Mouse (Mus musculus): ENCODE results near the gene Troap. TPM values are rescaled to one million over a fixed set of nuclear protein-coding genes. Genes with fewer than 3 reads are reported as not detected.
"Not testable (repeated sequence)": the region's sequence is repeated elsewhere in the genome, so short reads cannot be mapped to it uniquely, and the experiment has no call there.

Gene Troap
- polyA plus RNA-seq, 1 experiment from 2014 or later: 29.2 TPM

DNA sequence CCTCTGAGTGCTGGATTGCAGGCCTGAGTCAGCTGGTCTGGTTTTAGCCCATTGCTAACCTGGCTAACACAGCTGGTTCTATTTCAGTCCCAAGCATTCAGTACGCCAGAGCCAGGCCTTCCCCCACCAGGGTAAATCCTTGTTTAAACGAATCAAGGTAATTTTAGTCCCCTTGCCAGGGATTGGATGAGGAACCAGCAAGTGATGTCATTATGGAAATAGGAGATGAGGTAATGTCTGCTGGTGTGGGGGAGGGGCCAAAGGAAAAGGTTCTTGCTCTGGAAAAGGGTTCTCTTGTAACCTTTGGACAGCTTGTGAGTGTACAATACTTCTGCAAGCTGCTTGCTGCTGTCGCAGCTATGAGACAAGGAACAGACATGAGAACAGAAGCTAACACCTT is 29.5 kb upstream of the Troap start:
- H3K4me3 ChIP-seq (replicated peaks): no peak overlapping the region
- no peak overlapping the region; the same call in 1 of the 2 replicates for H3K27ac ChIP-seq
- 34% methylated on average over 3 of the region's 3 CpGs for WGBS
- H3K9ac ChIP-seq: no peak overlapping the region
- H3K4me1 ChIP-seq: 0 out of 2 replicates have a peak, but pooled peaks cover 4% of the 10 kb centered on the region
- H3K27me3 ChIP-seq (replicated peaks): no peaks in the 10 kb centered on the region
- H3K36me3 ChIP-seq: no peaks in the 10 kb centered on the region
- H3K9me3 ChIP-seq: no peaks in the 10 kb centered on the region
- no peak overlapping the region for H3K4me2 ChIP-seq
- ATAC-seq (ENCODE audit: insufficient read depth, low FRiP score, low read depth): peak; percentile 16; the same call in 1 of the 2 replicates

DNA sequence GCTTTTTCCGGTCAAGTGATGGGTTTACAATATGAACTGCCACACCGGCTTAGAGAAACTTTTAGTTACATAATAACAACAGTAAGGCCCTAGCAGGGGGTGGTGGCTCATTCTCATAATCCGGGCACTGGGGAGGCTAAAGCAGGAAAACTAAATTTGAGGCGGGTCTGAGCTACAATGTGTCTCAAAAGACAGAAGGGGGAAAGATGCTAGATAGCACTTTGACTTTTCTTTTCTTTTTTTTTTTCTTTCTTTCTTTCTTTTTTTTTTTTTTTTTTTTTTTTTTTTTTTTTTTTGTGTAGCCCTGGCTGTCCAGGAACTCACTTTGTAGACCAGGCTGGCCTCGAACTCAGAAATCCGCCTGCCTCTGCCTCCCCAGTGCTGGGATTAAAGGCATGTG is 28.6 kb upstream of the Troap start:
- H3K9ac ChIP-seq; H3K27ac ChIP-seq; H3K4me2 ChIP-seq; H3K36me3 ChIP-seq; H3K27me3 ChIP-seq (replicated peaks); H3K9me3 ChIP-seq; H3K4me1 ChIP-seq; ATAC-seq (ENCODE audit: insufficient read depth, low FRiP score, low read depth); H3K4me3 ChIP-seq (replicated peaks): not testable (repeated sequence)
- WGBS: 83% methylated on average over 6 of the region's 6 CpGs

DNA sequence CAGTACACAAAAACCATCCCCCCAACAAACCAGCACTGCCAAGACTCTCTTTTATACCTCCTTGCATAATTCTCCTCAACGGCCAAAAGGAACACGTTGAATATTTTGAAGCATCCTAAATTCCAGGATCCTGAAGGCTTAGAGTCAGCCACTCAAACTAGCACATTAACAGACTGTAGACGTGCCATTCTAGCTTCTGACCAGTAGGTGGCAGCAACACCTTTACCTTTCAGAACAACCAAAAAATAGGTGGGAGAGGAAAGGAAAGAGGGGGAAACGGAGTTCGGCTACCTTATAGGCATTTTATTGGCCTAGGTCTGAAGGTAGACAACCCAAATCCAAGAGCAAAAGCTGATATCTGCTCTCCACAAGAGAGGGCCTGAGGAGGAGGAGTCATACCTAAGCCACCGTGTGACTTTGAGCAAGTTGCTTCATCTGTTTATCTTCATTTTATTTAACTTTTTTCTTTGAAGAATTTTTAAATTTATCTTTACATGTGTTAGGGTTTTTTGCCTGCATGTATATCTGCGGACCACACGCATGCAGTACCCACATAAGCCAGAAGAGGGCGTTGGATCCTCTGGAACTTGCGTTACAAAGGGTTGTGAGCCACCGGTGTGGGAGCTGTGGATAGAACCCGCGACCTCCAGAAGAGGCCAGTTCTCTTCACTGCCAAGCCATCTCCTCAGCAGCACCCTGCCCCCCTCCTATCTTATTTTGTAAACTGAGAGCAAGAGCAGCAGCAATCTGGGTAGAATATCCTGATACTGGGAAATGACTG is 24.7 kb upstream of the Troap start:
- no peak for ATAC-seq (ENCODE audit: insufficient read depth, low FRiP score, low read depth)
- no peak overlapping the region for H3K4me2 ChIP-seq
- no peaks in the 10 kb centered on the region for H3K9me3 ChIP-seq
- WGBS: 32% methylated on average over 13 of the region's 13 CpGs
- H3K9ac ChIP-seq: no peak overlapping the region
- no peaks in the 10 kb centered on the region for H3K36me3 ChIP-seq
- H3K4me3 ChIP-seq (replicated peaks): no peak overlapping the region
- no peak overlapping the region for H3K27ac ChIP-seq
- H3K27me3 ChIP-seq (replicated peaks): peaks cover 15% of the 10 kb centered on the region
- H3K4me1 ChIP-seq: 0 out of 2 replicates have a peak, but pooled peaks cover 3% of the 10 kb centered on the region

DNA sequence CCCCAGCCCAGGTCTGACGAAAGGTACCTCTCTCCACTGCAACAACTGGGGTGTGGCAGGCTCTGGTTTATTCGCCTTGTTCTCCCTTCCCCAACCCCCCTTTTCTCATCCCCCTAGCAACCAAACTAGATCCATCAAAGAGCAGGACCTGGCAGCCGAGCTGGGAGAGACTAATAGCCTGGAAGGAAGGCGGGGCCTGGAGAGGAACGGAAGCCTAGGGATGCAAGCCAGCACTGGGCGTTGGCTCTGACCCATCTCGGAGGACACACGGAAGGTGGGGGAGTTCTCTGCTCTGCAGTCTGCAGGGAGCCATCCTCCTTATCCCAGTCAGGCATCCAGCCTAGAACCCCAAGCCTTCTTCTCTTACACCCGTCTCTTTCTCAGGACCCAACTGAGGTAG is 21.0 kb upstream of the Troap start:
- Histone ChIP-seq H3K36me3 (no peaks in the 10 kb centered on the region), H3K9ac (no peak overlapping the region), H3K27ac (no peak overlapping the region), H3K4me3 (replicated peaks) (no peak overlapping the region), H3K4me1 (peaks cover 16% of the 10 kb centered on the region), H3K9me3 (no peaks in the 10 kb centered on the region), H3K27me3 (replicated peaks) (peaks cover 50% of the 10 kb centered on the region), H3K4me2 (no peak overlapping the region)
- ATAC-seq (ENCODE audit: insufficient read depth, low FRiP score, low read depth): no peak
- WGBS: 10% methylated on average over 9 of the region's 9 CpGs

DNA sequence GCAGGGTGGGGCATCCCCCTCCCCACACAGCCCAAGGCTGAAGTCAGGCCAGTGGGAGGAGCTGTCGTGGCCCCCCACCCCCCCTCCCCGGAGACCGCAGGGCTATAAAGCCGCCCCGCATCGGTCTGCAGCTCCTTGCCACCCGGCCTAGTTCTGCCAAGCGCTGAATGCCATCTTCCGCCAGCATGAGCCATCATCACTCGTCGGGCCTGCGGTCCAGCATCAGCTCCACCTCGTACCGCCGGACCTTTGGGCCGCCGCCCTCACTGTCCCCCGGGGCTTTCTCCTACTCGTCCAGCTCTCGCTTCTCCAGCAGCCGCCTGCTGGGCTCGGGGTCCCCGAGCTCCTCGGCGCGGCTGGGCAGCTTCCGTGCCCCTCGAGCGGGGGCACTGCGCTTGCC is 19.3 kb upstream of the Troap start, which contains the start of gene Prph:
Prph (plus strand) TSS at position 135 of the 400 bp plus-strand sequence.
- no peak for ATAC-seq (ENCODE audit: insufficient read depth, low FRiP score, low read depth)

DNA sequence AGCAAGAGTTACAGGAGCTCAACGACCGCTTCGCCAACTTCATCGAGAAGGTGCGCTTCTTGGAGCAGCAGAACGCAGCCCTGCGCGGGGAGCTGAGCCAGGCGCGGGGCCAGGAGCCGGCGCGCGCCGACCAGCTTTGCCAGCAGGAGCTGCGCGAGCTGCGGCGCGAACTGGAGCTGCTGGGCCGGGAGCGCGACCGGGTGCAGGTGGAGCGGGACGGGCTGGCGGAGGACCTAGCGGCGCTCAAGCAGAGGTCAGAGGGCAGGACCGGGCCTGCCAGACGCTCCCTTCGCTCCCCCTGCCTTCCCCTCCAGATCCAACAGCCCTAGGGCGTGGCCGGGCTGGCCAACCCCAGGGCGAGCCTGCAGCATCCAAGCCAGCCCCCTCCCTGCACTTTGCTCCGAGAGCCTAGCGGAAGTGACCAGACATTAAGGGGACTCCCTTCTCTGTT is 18.8 kb upstream of the Troap start:
- Histone ChIP-seq H3K9me3 (no peaks in the 10 kb centered on the region), H3K4me2 (peak overlapping the region; percentile 79), H3K4me1 (peaks cover 16% of the 10 kb centered on the region), H3K27ac (no peak overlapping the region), H3K27me3 (replicated peaks) (peaks cover 58% of the 10 kb centered on the region), H3K9ac (no peak overlapping the region), H3K36me3 (no peaks in the 10 kb centered on the region), H3K4me3 (replicated peaks) (peak overlapping the region; percentile 36)
- under 1% methylated on average over 37 of the region's 37 CpGs for WGBS
- ATAC-seq (ENCODE audit: insufficient read depth, low FRiP score, low read depth): no peak; the same call in 1 of the 2 replicates

More for the DNA sequence above, 19.3 kb upstream of the Troap start, which contains the start of gene Prph:
- no peak within 1 kb of the TSS for H3K9ac ChIP-seq
- WGBS: 3% methylated on average over 24 of the region's 30 CpGs
- no peaks in the 10 kb centered on the region for H3K36me3 ChIP-seq
- peak within 1 kb of the TSS; percentile 79 for H3K4me2 ChIP-seq
- H3K9me3 ChIP-seq: no peaks in the 10 kb centered on the region
- H3K4me1 ChIP-seq: peaks cover 16% of the 10 kb centered on the region
- H3K27ac ChIP-seq: no peak within 1 kb of the TSS
- peaks cover 58% of the 10 kb centered on the region for H3K27me3 ChIP-seq (replicated peaks)
- peak within 1 kb of the TSS; percentile 36 for H3K4me3 ChIP-seq (replicated peaks)

DNA sequence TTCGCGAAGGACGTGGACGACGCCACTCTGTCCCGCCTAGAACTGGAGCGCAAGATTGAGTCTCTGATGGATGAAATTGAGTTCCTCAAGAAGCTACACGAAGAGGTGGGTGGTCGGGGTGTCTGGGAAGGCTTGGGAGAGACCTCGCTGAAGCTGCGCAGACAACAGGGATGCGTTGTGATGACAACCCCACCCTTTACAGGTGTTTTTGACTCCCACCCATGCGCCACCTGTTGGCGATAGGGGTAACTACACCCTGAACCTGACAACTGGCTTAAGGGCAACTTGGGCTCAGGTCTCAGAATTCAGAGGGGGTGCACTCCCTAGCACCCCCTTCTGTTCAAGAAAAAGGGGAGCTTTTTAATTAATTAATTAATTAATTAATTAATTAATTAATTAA is 18.0 kb upstream of the Troap start:
- Histone ChIP-seq H3K36me3 (no peaks in the 10 kb centered on the region), H3K4me2 (peak overlapping the region; percentile 79; the same call in 1 of the 2 replicates), H3K4me3 (replicated peaks) (peak overlapping the region; percentile 36; the same call in 1 of the 2 replicates), H3K4me1 (peaks cover 16% of the 10 kb centered on the region), H3K9me3 (no peaks in the 10 kb centered on the region), H3K27ac (no peak overlapping the region), H3K9ac (no peak overlapping the region), H3K27me3 (replicated peaks) (peaks cover 58% of the 10 kb centered on the region)
- WGBS: 7% methylated on average over 14 of the region's 14 CpGs
- ATAC-seq (ENCODE audit: insufficient read depth, low FRiP score, low read depth): no peak

DNA sequence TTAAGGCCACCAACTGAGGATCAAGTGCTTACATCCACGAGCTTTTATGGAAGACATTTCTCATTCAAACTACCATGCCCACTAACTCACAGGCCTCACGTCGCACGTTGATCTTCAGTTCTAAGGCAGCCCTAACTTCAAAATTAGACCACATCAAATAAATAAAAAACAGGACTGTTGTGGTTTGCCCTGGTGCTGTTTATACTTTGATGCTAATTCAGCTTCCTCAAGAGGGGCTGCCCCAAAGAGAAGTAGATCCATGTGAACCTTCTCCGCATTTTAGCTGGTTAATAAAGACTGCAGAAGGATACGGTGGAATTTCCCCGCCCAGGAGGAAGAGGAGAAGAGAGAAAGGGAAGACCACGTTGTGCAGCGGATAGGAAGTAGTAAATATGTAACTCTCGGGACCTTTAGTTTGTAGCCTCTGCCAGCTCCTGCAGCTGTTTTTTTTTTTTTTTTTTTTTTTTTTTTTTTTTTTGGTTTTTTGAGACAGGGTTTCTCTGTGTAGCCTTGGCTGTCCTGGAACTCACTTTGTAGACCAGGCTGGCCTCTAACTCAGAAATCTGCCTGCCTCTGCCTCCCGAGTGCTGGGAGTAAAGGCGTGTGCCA is 8.7 kb upstream of the Troap start:
- no peaks in the 10 kb centered on the region for H3K36me3 ChIP-seq
- WGBS: 72% methylated on average over 12 of the region's 12 CpGs
- H3K4me1 ChIP-seq: no peaks in the 10 kb centered on the region
- no peak for ATAC-seq (ENCODE audit: insufficient read depth, low FRiP score, low read depth)
- H3K27ac ChIP-seq: no peak overlapping the region
- H3K4me3 ChIP-seq (replicated peaks): no peak overlapping the region
- no peak overlapping the region for H3K9ac ChIP-seq
- H3K9me3 ChIP-seq: no peaks in the 10 kb centered on the region
- H3K27me3 ChIP-seq (replicated peaks): no peaks in the 10 kb centered on the region; the same call in 1 of the 2 replicates
- H3K4me2 ChIP-seq: no peak overlapping the region

DNA sequence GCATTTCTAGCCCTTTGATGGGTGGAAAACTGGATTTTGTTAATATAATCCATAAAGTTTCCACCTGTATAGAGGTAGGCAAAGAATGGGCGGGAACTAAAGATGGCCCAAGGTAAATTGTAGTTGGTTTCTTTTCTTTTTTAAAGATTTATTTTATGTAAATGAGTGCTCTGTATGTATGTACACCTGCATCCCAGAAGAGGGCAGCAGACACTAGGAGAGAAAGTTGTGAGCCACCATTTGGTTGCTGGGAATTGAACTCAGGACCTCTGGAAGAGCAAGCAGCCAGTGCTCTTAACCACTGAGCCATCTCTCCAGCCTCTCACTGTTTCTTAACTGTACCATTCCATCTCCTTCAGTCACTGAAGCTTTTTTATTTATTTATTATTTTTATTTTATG is 2.4 kb upstream of the Troap start:
- Histone ChIP-seq H3K4me3 (replicated peaks) (no peak overlapping the region), H3K27ac (no peak overlapping the region), H3K4me1 (peaks cover 19% of the 10 kb centered on the region), H3K4me2 (no peak overlapping the region), H3K9ac (no peak overlapping the region), H3K9me3 (no peaks in the 10 kb centered on the region), H3K36me3 (0 out of 2 replicates have a peak, but pooled peaks cover under 1% of the 10 kb centered on the region), H3K27me3 (replicated peaks) (no peaks in the 10 kb centered on the region; the same call in 1 of the 2 replicates)
- WGBS: 83% methylated on average over 1 of the region's 1 CpGs
- ATAC-seq (ENCODE audit: insufficient read depth, low FRiP score, low read depth): no peak

DNA sequence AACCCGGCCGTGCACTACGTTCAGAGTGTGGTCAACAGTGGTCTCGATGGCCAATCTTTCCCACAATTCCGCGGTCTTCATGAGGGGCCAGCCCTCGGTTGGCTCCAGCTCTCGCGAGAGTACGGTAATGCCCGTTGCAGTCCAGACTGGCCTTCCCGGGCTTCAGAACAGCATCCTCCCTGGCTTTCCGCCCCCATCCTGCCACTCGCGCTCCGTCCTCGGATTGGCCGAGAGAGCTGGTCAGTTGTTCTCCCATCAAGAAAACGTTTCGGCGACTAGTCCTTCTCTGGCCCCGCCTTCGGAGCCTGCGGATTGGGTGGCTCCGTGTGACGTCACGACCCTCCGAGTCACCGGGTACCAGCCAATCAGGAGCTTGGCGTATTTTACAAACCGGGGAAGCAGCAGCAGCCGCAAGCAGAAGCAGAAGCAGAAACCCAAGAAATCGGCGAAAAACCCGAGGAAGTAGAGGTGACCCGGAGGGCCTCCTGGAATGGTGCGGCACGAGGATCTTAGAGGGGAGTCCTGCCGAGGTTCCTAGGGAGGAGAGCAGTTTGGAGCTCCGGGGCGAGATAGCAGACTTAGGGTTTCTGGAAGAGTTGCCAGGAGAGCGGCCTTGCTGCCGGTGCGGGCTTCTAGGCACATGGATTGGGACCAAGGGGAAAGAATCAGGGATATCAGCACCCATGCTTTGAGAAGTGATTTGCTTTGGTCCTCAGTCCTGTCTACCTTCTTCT is 392 bp downstream of the Troap start:
- Histone ChIP-seq H3K9ac (peak overlapping the region; percentile 61), H3K36me3 (0 out of 2 replicates have a peak, but pooled peaks cover 3% of the 10 kb centered on the region), H3K9me3 (no peaks in the 10 kb centered on the region), H3K4me3 (replicated peaks) (peak overlapping the region; percentile 57), H3K27me3 (replicated peaks) (no peaks in the 10 kb centered on the region), H3K4me1 (peaks cover 22% of the 10 kb centered on the region), H3K4me2 (peak overlapping the region; percentile 95), H3K27ac (peak overlapping the region; percentile 95)
- peak; percentile 97 for ATAC-seq (ENCODE audit: insufficient read depth, low FRiP score, low read depth)
- under 1% methylated on average over 44 of the region's 44 CpGs for WGBS

DNA sequence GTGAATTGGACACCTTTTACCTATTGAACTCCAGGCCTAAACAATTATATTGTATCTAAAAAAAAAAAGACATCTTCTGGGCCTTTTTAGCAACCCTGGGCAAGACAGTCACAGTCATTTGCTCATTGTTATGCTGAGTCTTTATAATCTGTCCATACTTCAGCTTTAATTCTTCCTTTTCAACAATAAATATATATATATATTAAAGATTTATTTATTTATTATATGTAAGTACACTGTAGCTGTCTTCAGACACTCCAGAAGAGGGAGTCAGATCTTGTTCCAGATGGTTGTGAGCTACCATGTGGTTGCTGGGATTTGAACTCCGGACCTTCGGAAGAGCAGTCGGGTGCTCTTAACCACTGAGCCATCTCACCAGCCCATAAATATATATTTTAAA is 1.6 kb downstream of the Troap start:
- not testable (repeated sequence) for ATAC-seq (ENCODE audit: insufficient read depth, low FRiP score, low read depth); H3K9me3 ChIP-seq; H3K27ac ChIP-seq; H3K9ac ChIP-seq; H3K36me3 ChIP-seq; H3K27me3 ChIP-seq (replicated peaks)
- Histone ChIP-seq H3K4me2 (peak overlapping the region; percentile 95), H3K4me1 (peaks cover 22% of the 10 kb centered on the region), H3K4me3 (replicated peaks) (peak overlapping the region; percentile 57)
- WGBS: 99% methylated on average over 3 of the region's 3 CpGs

Data from stomach, embryonic 15.5 days (tissue).